Mouse (Mus musculus) thymus, postnatal 0 days (tissue): ENCODE results near the gene Dnajc5g. TPM values are rescaled to one million over a fixed set of nuclear protein-coding genes. Genes with fewer than 3 reads are reported as not detected.

Source experiments
- DNase-seq: peaks from one replicate; pipeline ENCODE4 v3.0.0-alpha.2; 2015; ENCODE audit warnings: low spot score
- polyA plus RNA-seq: library from polyadenylated mRNA; unstranded; fragments of >200 nt; fragmentation: Nextera tagmentation; extraction: Ambion mirVana; gene quantifications from 2 replicates; pipeline ENCODE4 v1.2.1, GENCODE M21; 2015

Dnajc5g gene
- polyA plus RNA-seq, 1 experiment from 2014 or later, result not detected

- no peak for DNase-seq
Observed at GRCm38 (mm10) chr5:31095711-31096480, 10.2 kb upstream of the Dnajc5g start.

- no peak for DNase-seq
Observed at GRCm38 (mm10) chr5:31108000-31108490, 2.0 kb downstream of the Dnajc5g start, which contains the start of gene Slc30a3. Slc30a3 (minus strand) TSS chr5:31108237.

- DNase-seq, result peak; percentile 26
Observed at GRCm38 (mm10) chr5:31110781-31111180, 4.7 kb downstream of the Dnajc5g start.

GRCm38 (mm10) chr5:31116354-31116753 is 10.3 kb downstream of the Dnajc5g start, which contains the start of gene Trim54:
Trim54 (plus strand) TSS chr5:31116712.
- no peak for DNase-seq

GRCm38 (mm10) chr5:31116912-31117311 is 10.8 kb downstream of the Dnajc5g start:
- no peak for DNase-seq

GRCm38 (mm10) chr5:31121111-31121510 is 15.0 kb downstream of the Dnajc5g start:
- no peak for DNase-seq

- DNase-seq, result no peak
Observed at GRCm38 (mm10) chr5:31123481-31123880, 17.4 kb downstream of the Dnajc5g start.

- DNase-seq, result no peak
Observed at GRCm38 (mm10) chr5:31126050-31126449, 20.0 kb downstream of the Dnajc5g start.

- DNase-seq, result no peak
Observed at GRCm38 (mm10) chr5:31136730-31137424, 30.8 kb downstream of the Dnajc5g start.

GRCm38 (mm10) chr5:31137658-31138057 is 31.6 kb downstream of the Dnajc5g start:
- no peak for DNase-seq

- no peak for DNase-seq
Observed at GRCm38 (mm10) chr5:31138241-31138967, 32.3 kb downstream of the Dnajc5g start, which contains the start of gene Ucn. Ucn (minus strand) TSS chr5:31138829.

GRCm38 (mm10) chr5:31138968-31139425 is 32.9 kb downstream of the Dnajc5g start:
- DNase-seq, result no peak

GRCm38 (mm10) chr5:31149781-31150180 is 43.7 kb downstream of the Dnajc5g start:
- DNase-seq, result no peak

GRCm38 (mm10) chr5:31151746-31152145 is 45.7 kb downstream of the Dnajc5g start:
- no peak for DNase-seq

GRCm38 (mm10) chr5:31153516-31154151 is 47.5 kb downstream of the Dnajc5g start:
- no peak for DNase-seq

GRCm38 (mm10) chr5:31154152-31154553 is 48.1 kb downstream of the Dnajc5g start, which contains the start of gene Mpv17:
Mpv17 (minus strand) TSS chr5:31154251.
- peak; percentile 77 for DNase-seq

Other genes with a start within 250 kb of the Dnajc5g start
- 41.7 TPM in 2 replicates for gene Tmem214, start 238.3 kb upstream of the Dnajc5g start, polyA plus RNA-seq
- 13.3 and 15.9 TPM in 2 replicates for gene Agbl5, start 217.6 kb upstream of the Dnajc5g start, polyA plus RNA-seq
- gene Ost4, start 198.5 kb upstream of the Dnajc5g start, polyA plus RNA-seq, result 396 and 461 TPM in 2 replicates
- gene Emilin1, start 192.9 kb upstream of the Dnajc5g start, polyA plus RNA-seq, result 47.0 and 47.5 TPM in 2 replicates
- gene Khk, start 184.9 kb upstream of the Dnajc5g start, polyA plus RNA-seq, result 31.7 and 32.5 TPM in 2 replicates
- gene Cgref1, start 160.7 kb upstream of the Dnajc5g start, polyA plus RNA-seq, result 0.70 and 0.71 TPM in 2 replicates
- gene Preb, start 145.9 kb upstream of the Dnajc5g start, polyA plus RNA-seq, result 141 and 156 TPM in 2 replicates
- gene Tcf23, start 137.6 kb upstream of the Dnajc5g start, polyA plus RNA-seq, result 0.03 and 0.04 TPM in 2 replicates
- 123 and 132 TPM in 2 replicates for gene Atraid, start 58.0 kb upstream of the Dnajc5g start, polyA plus RNA-seq
- gene Slc5a6, start 57.4 kb upstream of the Dnajc5g start, polyA plus RNA-seq, result 7.0 and 8.7 TPM in 2 replicates
- gene Cad, start 51.5 kb upstream of the Dnajc5g start, polyA plus RNA-seq, result 15.3 and 16.8 TPM in 2 replicates
- 0.07 and 0.30 TPM in 2 replicates for gene Slc30a3, start 2.0 kb downstream of the Dnajc5g start, polyA plus RNA-seq
- 0.14 and 0.16 TPM in 2 replicates for gene Trim54, start 10.4 kb downstream of the Dnajc5g start, polyA plus RNA-seq
- not detected in 2 replicates for gene Ucn, start 32.5 kb downstream of the Dnajc5g start, polyA plus RNA-seq
- gene Mpv17, start 48.0 kb downstream of the Dnajc5g start, polyA plus RNA-seq, result 17.1 and 21.9 TPM in 2 replicates
- gene Gm29609, start 73.6 kb downstream of the Dnajc5g start, polyA plus RNA-seq, result 0.57 and 0.88 TPM in 2 replicates
- 46.1 and 47.2 TPM in 2 replicates for gene Gtf3c2, start 73.9 kb downstream of the Dnajc5g start, polyA plus RNA-seq
- 126 and 144 TPM in 2 replicates for gene Snx17, start 86.9 kb downstream of the Dnajc5g start, polyA plus RNA-seq
- 73.6 and 80.4 TPM in 2 replicates for gene Eif2b4, start 87.1 kb downstream of the Dnajc5g start, polyA plus RNA-seq
- 7.0 TPM in 2 replicates for gene Zfp513, start 96.0 kb downstream of the Dnajc5g start, polyA plus RNA-seq
- 131 and 140 TPM in 2 replicates for gene Ppm1g, start 114.4 kb downstream of the Dnajc5g start, polyA plus RNA-seq
- gene Nrbp1, start 134.6 kb downstream of the Dnajc5g start, polyA plus RNA-seq, result 109 and 116 TPM in 2 replicates
- gene Gm9970, start 134.9 kb downstream of the Dnajc5g start, polyA plus RNA-seq, result 0.64 and 0.67 TPM in 2 replicates
- gene Krtcap3, start 145.4 kb downstream of the Dnajc5g start, polyA plus RNA-seq, result 21.8 and 23.9 TPM in 2 replicates
- gene Ift172, start 184.8 kb downstream of the Dnajc5g start, polyA plus RNA-seq, result 10.6 and 12.9 TPM in 2 replicates
- gene Fndc4, start 189.8 kb downstream of the Dnajc5g start, polyA plus RNA-seq, result 2.0 and 2.5 TPM in 2 replicates
- 0.04 and 0.06 TPM in 2 replicates for gene Gckr, start 191.2 kb downstream of the Dnajc5g start, polyA plus RNA-seq